Comparison of ENCODE assay signal across 10 mouse cellular contexts in the genomic region with DNA sequence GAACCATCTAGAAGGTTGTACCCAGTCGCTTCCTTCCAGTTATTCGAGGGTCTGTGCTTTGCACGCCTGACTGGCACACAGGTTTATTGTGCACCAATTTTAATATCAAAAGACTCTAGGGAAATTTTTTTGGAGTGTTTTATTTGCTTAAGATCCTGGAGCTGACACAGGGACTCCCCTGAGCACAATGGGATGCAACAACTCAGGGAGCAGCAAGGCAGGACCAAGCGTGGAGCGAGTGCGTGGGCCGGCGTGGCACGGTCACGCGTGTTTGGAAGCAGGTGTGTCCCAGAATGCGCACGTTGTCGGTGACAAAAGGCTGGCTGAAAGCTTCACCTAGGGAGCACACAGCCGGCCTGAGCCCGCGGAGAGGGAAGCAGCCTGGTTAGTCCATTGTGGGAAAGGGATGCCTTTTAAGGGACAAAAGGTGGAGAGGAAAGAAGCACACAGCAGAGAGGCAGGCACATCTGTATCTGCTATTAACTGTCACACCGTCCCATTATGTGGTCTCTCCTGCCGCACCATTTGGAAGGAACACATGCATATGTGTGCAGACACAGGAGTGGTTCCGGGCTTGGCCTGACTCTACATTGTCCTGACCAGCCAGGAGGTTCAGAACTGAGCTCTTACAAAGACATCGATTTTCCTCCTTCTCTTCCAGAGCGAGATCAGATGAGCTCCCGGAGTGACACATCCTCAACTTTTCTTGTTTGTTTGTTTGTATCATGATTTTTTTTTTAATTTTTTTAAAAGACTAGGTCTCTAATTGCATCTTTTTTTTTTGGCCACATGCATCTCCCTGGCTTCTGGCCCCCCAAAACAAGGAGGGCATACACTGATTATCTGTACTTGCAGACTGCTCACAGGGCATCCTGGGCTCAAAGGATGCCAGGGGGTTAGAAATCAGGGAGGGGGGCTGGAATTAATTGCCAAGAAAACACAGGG.
DNase-seq lines count a peak whose midpoint lies in the region; ATAC-seq and TF ChIP-seq lines count a peak whose summit lies in the region.
"Had no signal": no experiment of that assay in that cellular context is flagged by ENCODE, and none has a peak within 500 bp of the region (broad histone marks: within the 10 kb centered on the region; RNA-seq: fewer than 3 reads in every experiment).

No protein-coding gene starts in this region.

- peak overlapping the region; percentile 93 for H3K27ac ChIP-seq in forebrain, embryonic 10.5 days
- no peak overlapping the region for H3K27ac ChIP-seq in forebrain, postnatal 0 days (ENCODE audit: low read depth, low read length)
- peak overlapping the region; percentile 97 for H3K27ac ChIP-seq in limb, embryonic 12.5 days
- H3K27ac ChIP-seq in left cerebral cortex, adult 2 months: no peak overlapping the region; the same call in 1 of the 2 replicates

- intact Hi-C loops in left cerebral cortex, adult 2 months (cut with DNase I): loop anchor here (5.0 kb wide), 1 partner anchor 130 kb away; no protein-coding TSS in a partner anchor

- peaks cover 12% of the 10 kb centered on the region; the same call in 1 of the 2 replicates for H3K36me3 ChIP-seq in forebrain, embryonic 10.5 days (replicated peaks)
- H3K36me3 ChIP-seq in forebrain, postnatal 0 days (ENCODE audit: insufficient read depth): no peaks in the 10 kb centered on the region
- no peaks in the 10 kb centered on the region for H3K36me3 ChIP-seq in limb, embryonic 12.5 days

- H3K9ac ChIP-seq in forebrain, postnatal 0 days: no peak overlapping the region
- peak overlapping the region; percentile 40; the same call in 1 of the 2 replicates for H3K9ac ChIP-seq in limb, embryonic 12.5 days (replicated peaks)

- peaks cover 100% of the 10 kb centered on the region for H3K4me1 ChIP-seq in forebrain, embryonic 10.5 days
- peaks cover 39% of the 10 kb centered on the region for H3K4me1 ChIP-seq in forebrain, postnatal 0 days (ENCODE audit: insufficient read depth)
- H3K4me1 ChIP-seq in limb, embryonic 12.5 days (replicated peaks): peaks cover 84% of the 10 kb centered on the region

- peak overlapping the region; percentile 33; the same call in 1 of the 2 replicates for H3K4me3 ChIP-seq in forebrain, embryonic 10.5 days
- no peak overlapping the region for H3K4me3 ChIP-seq in forebrain, postnatal 0 days (ENCODE audit: low read depth, low read length)
- H3K4me3 ChIP-seq in limb, embryonic 12.5 days (replicated peaks): no peak overlapping the region
- no peak overlapping the region for H3K4me3 ChIP-seq in left cerebral cortex, adult 2 months

- no peaks in the 10 kb centered on the region for H3K9me3 ChIP-seq in forebrain, embryonic 10.5 days
- no peaks in the 10 kb centered on the region for H3K9me3 ChIP-seq in forebrain, postnatal 0 days (ENCODE audit: low read length)
- no peaks in the 10 kb centered on the region for H3K9me3 ChIP-seq in limb, embryonic 12.5 days

- peak; percentile 39 for DNase-seq in forebrain, embryonic 10.5 days (ENCODE audit: extremely low spot score, low spot score)
- DNase-seq in forebrain, postnatal 0 days: no peak
- peak; percentile 29 for DNase-seq in retina, embryonic 14.5 days (ENCODE audit: low spot score)
- DNase-seq in retina, postnatal 1 day: no peak
- DNase-seq in adrenal gland, adult 8-10 months: no peak
- DNase-seq in layer of hippocampus, adult 9-10 months (ENCODE audit: low spot score): no peak
- no peak for DNase-seq in left cerebral cortex, adult 2 months (ENCODE audit: extremely low spot score in 1 of 2, low spot score in 2 of 2)
- DNase-seq: lung, postnatal 14 days had no signal

- no peak for TF ChIP-seq CTCF in forebrain, postnatal 0 days (IDR thresholded peaks at IDR 0.05; ENCODE audit: low read depth)
- no peak for TF ChIP-seq CTCF in left cerebral cortex, adult 2 months (IDR thresholded peaks at IDR 0.05)

- no peak for ATAC-seq in forebrain, postnatal 0 days
- no peak for ATAC-seq in limb, embryonic 12.5 days (ENCODE audit: insufficient number of reproducible peaks, insufficient read depth, low FRiP score, low TSS enrichment, low read depth)
- ATAC-seq: intestine, embryonic 16.5 days had no signal

- 16% methylated on average over 23 of the region's 23 CpGs for WGBS in forebrain, embryonic 10.5 days
- 38% methylated on average over 23 of the region's 23 CpGs for WGBS in forebrain, postnatal 0 days
- WGBS in limb, embryonic 12.5 days: 36% methylated on average over 23 of the region's 23 CpGs

- H3K27me3 ChIP-seq in forebrain, embryonic 10.5 days (ENCODE audit: poor library complexity, severe bottlenecking): no peaks in the 10 kb centered on the region
- no peaks in the 10 kb centered on the region for H3K27me3 ChIP-seq in forebrain, postnatal 0 days (ENCODE audit: insufficient read depth, low read length)
- no peaks in the 10 kb centered on the region for H3K27me3 ChIP-seq in limb, embryonic 12.5 days

- H3K4me2 ChIP-seq in forebrain, postnatal 0 days (ENCODE audit: low read depth): no peak overlapping the region
- H3K4me2 ChIP-seq in limb, embryonic 12.5 days: peak overlapping the region; percentile 35

Comparison
In these comparisons a context has a peak if more than half of its experiments do, and no peak if none do; other contexts are left out.
1. DNase-seq: peak in forebrain, embryonic 10.5 days (single experiment) and retina, embryonic 14.5 days (single experiment); none in forebrain, postnatal 0 days (single experiment), retina, postnatal 1 day (single experiment), adrenal gland, adult 8-10 months (single experiment), layer of hippocampus, adult 9-10 months (single experiment) and left cerebral cortex, adult 2 months (0 of 2).
2. H3K27ac ChIP-seq: peak in forebrain, embryonic 10.5 days (single experiment) and limb, embryonic 12.5 days (single experiment); none in forebrain, postnatal 0 days (single experiment) and left cerebral cortex, adult 2 months (single experiment).